Mouse (Mus musculus): ENCODE measurements around the gene Rfc5.
"Not testable (repeated sequence)": the region's sequence is repeated elsewhere in the genome, so short reads cannot be mapped to it uniquely, and the experiment has no call there.

Gene Rfc5

DNA sequence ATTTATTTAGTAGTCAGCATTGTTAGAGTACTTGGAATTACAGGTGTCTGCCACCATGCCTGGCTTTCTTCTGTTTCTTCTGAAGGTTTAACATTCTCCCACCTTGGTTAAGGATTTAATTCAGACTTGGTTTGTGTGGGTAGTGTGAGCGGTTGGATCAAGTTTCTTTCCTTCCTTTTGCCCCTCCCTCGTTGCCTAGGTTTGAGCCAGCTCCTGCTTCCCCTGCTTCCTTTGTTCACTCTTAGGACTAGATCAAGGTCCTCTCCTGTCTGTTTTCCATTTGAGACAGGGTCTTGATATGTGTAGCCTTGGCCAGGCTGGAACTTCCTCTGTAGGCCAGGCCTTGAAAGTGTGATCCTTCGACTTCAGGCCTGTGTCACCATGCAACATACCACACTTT, 42.6 kb downstream of the Rfc5 start:
- DNase-seq = no peak

DNA sequence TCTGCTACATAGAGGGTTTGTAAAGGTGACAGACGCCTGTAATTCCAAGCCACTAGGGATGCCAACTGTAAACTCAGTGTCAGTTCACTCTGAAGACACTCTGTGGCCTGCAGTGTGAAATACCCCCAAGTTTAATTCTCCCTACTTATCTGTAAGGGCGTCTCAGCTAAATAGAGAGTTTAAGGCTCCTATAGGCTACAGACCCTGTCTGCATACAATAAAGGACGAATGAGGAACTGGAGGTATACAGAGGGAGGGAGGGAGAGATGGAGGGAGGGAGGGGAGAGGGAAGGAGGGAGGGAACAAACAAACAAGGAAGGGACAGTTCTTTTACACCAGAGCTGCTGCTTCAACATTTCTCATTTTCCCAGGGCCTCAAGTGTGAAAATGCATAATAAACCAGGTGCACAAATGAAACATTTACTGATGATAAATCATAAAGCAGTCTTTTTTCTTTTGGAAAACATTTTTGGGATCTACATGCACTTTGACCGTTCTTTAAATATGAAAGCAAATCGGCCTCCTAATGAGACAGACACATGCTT, 43.3 kb downstream of the Rfc5 start:
- DNase-seq = no peak

DNA sequence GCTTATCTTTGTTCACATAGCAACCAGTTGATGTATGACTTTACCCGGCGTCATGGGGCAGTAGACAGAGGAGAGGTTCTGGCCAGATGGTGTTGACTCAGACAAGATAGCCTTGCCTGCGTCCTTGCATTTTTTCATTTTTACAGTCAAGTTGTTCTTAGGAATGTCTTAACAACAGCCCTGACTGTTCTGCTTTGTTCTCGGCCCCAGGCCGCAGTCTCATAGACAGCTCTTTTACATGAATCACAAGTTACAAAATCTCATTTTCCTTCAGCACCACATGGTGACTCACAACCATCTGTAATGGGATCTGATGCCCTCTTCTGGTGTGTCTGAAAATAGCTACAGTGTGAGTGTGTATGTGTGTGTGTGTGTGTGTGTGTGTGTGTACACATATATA, 44.4 kb downstream of the Rfc5 start:
- not testable (repeated sequence) for DNase-seq

DNA sequence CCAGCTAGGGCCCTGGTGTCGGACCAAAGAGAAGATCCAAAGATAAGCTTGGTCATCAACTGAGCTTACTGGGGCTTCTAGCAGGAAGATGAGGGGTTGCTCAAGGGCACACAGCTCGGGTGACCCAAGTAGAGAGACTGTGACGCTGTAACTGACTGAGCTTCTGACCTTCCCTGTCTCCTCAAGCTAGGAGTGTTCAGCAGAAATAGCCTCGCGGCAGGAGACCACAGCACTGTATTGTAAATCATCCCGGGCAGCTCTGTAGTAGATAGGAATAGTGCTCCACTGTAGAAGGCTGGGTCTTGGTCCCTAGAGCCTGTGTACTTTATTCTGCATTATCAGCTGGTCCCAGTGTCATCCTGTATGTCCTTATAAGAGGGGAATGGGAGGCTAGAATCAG, 47.0 kb downstream of the Rfc5 start:
- DNase-seq = no peak

DNA sequence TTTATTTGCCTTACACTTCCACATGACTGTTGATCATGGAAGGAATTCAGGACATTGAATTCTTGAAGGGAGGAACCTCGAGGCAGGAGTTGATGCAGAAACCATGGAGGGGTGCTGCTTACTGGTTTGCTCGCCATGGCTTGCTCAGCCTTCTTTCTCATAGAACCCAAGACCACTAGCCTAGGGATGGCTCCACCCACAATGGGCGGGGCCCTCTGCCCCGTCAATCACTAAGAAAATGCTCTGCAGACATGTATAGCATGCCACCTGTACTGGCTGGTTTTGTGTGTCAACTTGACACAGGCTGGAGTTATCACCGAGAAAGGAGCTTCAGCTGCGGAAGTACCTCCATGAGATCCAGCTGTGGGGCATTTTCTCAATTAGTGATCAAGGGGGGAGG, 48.8 kb downstream of the Rfc5 start:
- DNase-seq = no peak

DNA sequence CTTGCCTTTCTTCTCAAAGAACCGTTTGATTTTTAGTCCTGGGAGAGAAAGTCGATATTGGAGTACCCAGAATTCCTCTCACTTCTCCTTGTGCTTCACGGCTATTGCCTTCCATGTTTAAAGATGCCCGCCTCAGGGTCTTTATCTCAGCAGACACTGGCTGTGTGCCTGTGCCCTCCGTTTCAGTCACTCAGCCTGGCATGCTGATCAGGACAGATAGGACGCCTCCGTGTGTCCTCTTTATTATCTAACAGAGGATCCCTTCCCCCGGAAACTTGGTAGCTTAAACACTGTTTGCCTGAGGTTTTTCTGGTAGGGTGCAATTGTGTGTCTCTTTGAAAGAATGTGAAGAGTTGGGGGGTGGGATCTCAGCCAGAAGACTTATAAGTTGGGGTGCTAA, 50.3 kb downstream of the Rfc5 start:
- no peak for DNase-seq

DNA sequence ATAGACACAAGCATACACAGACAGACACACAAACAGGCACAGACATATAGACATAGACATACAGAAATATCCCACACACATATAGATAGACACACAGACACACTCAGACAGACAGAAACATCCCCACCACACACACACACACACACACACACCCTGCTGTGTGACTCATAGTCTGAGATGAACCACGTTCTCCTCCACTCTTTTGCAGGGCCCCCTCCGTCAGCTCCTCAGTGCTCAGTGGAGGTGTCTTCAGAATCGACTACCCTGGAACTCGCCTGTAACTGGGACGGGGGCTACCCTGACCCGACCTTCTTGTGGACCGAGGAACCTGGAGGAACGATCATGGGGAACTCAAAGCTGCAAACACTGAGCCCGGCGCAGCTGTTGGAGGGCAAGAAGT, 50.8 kb downstream of the Rfc5 start:
- DNase-seq = no peak

DNA sequence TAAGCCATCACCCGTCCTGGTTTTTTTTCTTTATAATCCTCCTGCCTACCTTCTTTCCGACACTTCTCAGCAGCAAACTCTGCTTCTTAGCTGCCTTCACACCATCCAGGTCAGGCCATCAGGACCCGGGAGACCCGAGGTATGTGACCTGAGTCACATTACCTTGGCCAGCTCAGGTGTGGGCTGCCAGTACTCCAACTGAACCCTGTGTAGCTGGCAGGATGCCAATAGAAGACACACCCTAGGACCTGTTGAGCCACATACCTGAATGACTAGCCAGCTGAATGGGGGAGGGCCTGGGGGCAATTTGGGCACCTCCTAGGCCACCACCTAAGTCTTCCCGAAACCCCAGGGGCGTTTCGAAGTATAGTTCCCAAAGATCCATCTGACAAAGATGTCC, 58.4 kb downstream of the Rfc5 start:
- DNase-seq = no peak
